Mouse (Mus musculus) cerebellum, postnatal 36 days (tissue): ENCODE results near the gene Camk2d.
A peak's percentile ranks its signal among the peaks of the same experiment; 100 is the strongest.

Experiments
- DNase-seq, 2 experiments: peaks; one replicate each; pipeline ENCODE4 v3.0.0; 2021 to 2022; ENCODE audit warnings: mixed read lengths in 2 of 2

Camk2d gene

GRCm38 (mm10) chr3:126692797-126693196 is 96.7 kb downstream of the Camk2d start:
- DNase-seq, result no peak

GRCm38 (mm10) chr3:126693302-126693701 is 97.2 kb downstream of the Camk2d start:
- DNase-seq, result no peak

GRCm38 (mm10) chr3:126695456-126696293 is 99.6 kb downstream of the Camk2d start:
- DNase-seq, result peak; percentile 74 to 77

- no peak for DNase-seq
Measured at GRCm38 (mm10) chr3:126696620-126697019, 100.5 kb downstream of the Camk2d start.

- no peak for DNase-seq
Measured at GRCm38 (mm10) chr3:126699740-126700139, 103.6 kb downstream of the Camk2d start.

- no peak for DNase-seq
Measured at GRCm38 (mm10) chr3:126701067-126701466, 105.0 kb downstream of the Camk2d start.

- peak; percentile 42 to 58 for DNase-seq
Measured at GRCm38 (mm10) chr3:126701586-126701985, 105.5 kb downstream of the Camk2d start.

GRCm38 (mm10) chr3:126705490-126705889 is 109.4 kb downstream of the Camk2d start:
- peak; percentile 49 to 67 for DNase-seq

GRCm38 (mm10) chr3:126714281-126714680 is 118.2 kb downstream of the Camk2d start:
- DNase-seq, result no peak

GRCm38 (mm10) chr3:126723021-126723449 is 126.9 kb downstream of the Camk2d start:
- peak; percentile 82 to 88 for DNase-seq

- no peak for DNase-seq
Measured at GRCm38 (mm10) chr3:126723458-126723857, 127.4 kb downstream of the Camk2d start.

GRCm38 (mm10) chr3:126725647-126726046 is 129.5 kb downstream of the Camk2d start:
- no peak for DNase-seq

- no peak for DNase-seq
Measured at GRCm38 (mm10) chr3:126727387-126727786, 131.3 kb downstream of the Camk2d start.

- DNase-seq, result peak; percentile 39 to 42
Measured at GRCm38 (mm10) chr3:126730411-126730810, 134.3 kb downstream of the Camk2d start.

- DNase-seq, result no peak
Measured at GRCm38 (mm10) chr3:126732323-126732722, 136.2 kb downstream of the Camk2d start.

GRCm38 (mm10) chr3:126734533-126734932 is 138.4 kb downstream of the Camk2d start:
- DNase-seq, result no peak

GRCm38 (mm10) chr3:126735211-126735610 is 139.1 kb downstream of the Camk2d start:
- DNase-seq, result no peak

- peak; percentile 62 to 63 for DNase-seq
Measured at GRCm38 (mm10) chr3:126737128-126737527, 141.0 kb downstream of the Camk2d start.

- no peak for DNase-seq
Measured at GRCm38 (mm10) chr3:126740146-126740545, 144.0 kb downstream of the Camk2d start.

GRCm38 (mm10) chr3:126744432-126745133 is 148.5 kb downstream of the Camk2d start:
- peak; percentile 64 to 71 for DNase-seq

- DNase-seq, result no peak
Measured at GRCm38 (mm10) chr3:126746148-126746803, 150.2 kb downstream of the Camk2d start.

- no peak for DNase-seq
Measured at GRCm38 (mm10) chr3:126747628-126748027, 151.5 kb downstream of the Camk2d start.

- DNase-seq, result no peak
Measured at GRCm38 (mm10) chr3:126751377-126752098, 155.4 kb downstream of the Camk2d start.
